Mouse (Mus musculus) MEL (cell line): ENCODE results near the gene Amigo3. TPM values are rescaled to one million over a fixed set of nuclear protein-coding genes. Genes with fewer than 3 reads are reported as not detected.
A peak's percentile ranks its signal among the peaks of the same experiment; 100 is the strongest.

Experiments used
- DNase-seq: peaks from one replicate; pipeline ENCODE4 v3.0.0; 2011; ENCODE audit warnings: low read depth, low spot score
- H3K27ac ChIP-seq: 2 replicates; pipeline ENCODE4 v1.5.1; 2012; ENCODE audit warnings: low read depth, mild to moderate bottlenecking, control low read depth, low read length, moderate library complexity; ENCODE audit not compliant: control insufficient read depth
- H3K27me3 ChIP-seq, 2 experiments: fragments of 150-350 bp in 1 of 2; sonication (generic) in 1 of 2; 2 replicates each; pipeline ENCODE4 v1.6.1; 2012; ENCODE audit warnings: low read length in 2 of 2, mild to moderate bottlenecking in 2 of 2, improper control_type of control experiment in 1 of 2, moderate library complexity in 1 of 2; ENCODE audit not compliant: insufficient read depth in 2 of 2, control insufficient read depth in 1 of 2
- H3K36me3 ChIP-seq, 2 experiments: 2 replicates each; pipeline ENCODE4 v1.6.1; 2012 to 2014; ENCODE audit warnings: low read length in 2 of 2, improper control_type of control experiment in 1 of 2, inconsistent platforms in 1 of 2, mild to moderate bottlenecking in 1 of 2; ENCODE audit not compliant: insufficient read depth in 2 of 2, control insufficient read depth in 1 of 2
- H3K4me1 ChIP-seq, 2 experiments: fragments of 150-350 bp in 1 of 2; sonication (generic) in 1 of 2; 2 replicates each; pipeline ENCODE4 v1.6.1; 2012; ENCODE audit warnings: low read length in 2 of 2, improper control_type of control experiment in 1 of 2, mild to moderate bottlenecking in 1 of 2; ENCODE audit not compliant: insufficient read depth in 2 of 2, control insufficient read depth in 1 of 2
- H3K4me3 ChIP-seq, 2 experiments: fragments of 150-350 bp in 1 of 2; sonication (generic) in 1 of 2; 2 replicates each; pipeline ENCODE4 v1.5.1; 2012; ENCODE audit warnings: low read depth in 2 of 2, low read length in 2 of 2, mild to moderate bottlenecking in 2 of 2, moderate library complexity in 2 of 2, control low read depth in 1 of 2, improper control_type of control experiment in 1 of 2; ENCODE audit not compliant: control insufficient read depth in 1 of 2, insufficient read depth in 1 of 2
- H3K79me2 ChIP-seq: 2 replicates; pipeline ENCODE4 v1.6.1; 2012; ENCODE audit warnings: mild to moderate bottlenecking, low read length, moderate library complexity; ENCODE audit not compliant: control insufficient read depth, poor library complexity, insufficient read depth
- H3K9ac ChIP-seq: 2 replicates; pipeline ENCODE4 v1.6.1; 2012; ENCODE audit warnings: low read depth, mild to moderate bottlenecking, control low read depth, low read length, moderate library complexity; ENCODE audit not compliant: control insufficient read depth, poor library complexity, severe bottlenecking
- H3K9me3 ChIP-seq: fragments of 150-350 bp; sonication (generic); replicated peaks from 2 replicates; pipeline ENCODE4 v1.6.1; 2012; ENCODE audit warnings: mild to moderate bottlenecking, low read length, improper control_type of control experiment, moderate library complexity; ENCODE audit not compliant: insufficient read depth
- CHD2 ChIP-seq: IDR thresholded peaks from 2 replicates; pipeline ENCODE4 v1.6.1; 2011; ENCODE audit warnings: low read length, improper control_type of control experiment
- CTCF ChIP-seq, 3 experiments: IDR thresholded peaks in 2 of 3; conservative IDR thresholded peaks in 1 of 3; 2 replicates each; pipeline ENCODE4 v1.5.1; 2011 to 2012; ENCODE audit warnings: low read length in 3 of 3, low read depth in 2 of 3, mild to moderate bottlenecking in 2 of 3, improper control_type of control experiment in 1 of 3, inconsistent platforms in 1 of 3, mixed read lengths in 1 of 3, moderate library complexity in 1 of 3; ENCODE audit not compliant: control insufficient read depth in 1 of 3, insufficient read depth in 1 of 3, poor library complexity in 1 of 3, severe bottlenecking in 1 of 3
- ETS1 ChIP-seq: IDR thresholded peaks from 2 replicates; pipeline ENCODE4 v1.6.1; 2012; ENCODE audit warnings: low read depth, mild to moderate bottlenecking, inconsistent platforms, low read length, improper control_type of control experiment, moderate library complexity
- GATA1 ChIP-seq: IDR thresholded peaks from 2 replicates; pipeline ENCODE4 v1.6.1; 2011; ENCODE audit warnings: low read depth, low read length, improper control_type of control experiment
- HCFC1 ChIP-seq: IDR thresholded peaks from 2 replicates; pipeline ENCODE4 v1.6.1; 2012; ENCODE audit warnings: low read depth, mild to moderate bottlenecking, inconsistent platforms, low read length, improper control_type of control experiment, moderate library complexity
- KAT2A ChIP-seq: conservative IDR thresholded peaks from 2 replicates; pipeline ENCODE4 v1.6.1; 2012; ENCODE audit warnings: low read depth, low read length, improper control_type of control experiment, inconsistent platforms
- MAFK ChIP-seq: IDR thresholded peaks from 2 replicates; pipeline ENCODE4 v1.6.1; 2011; ENCODE audit warnings: low read depth, mild to moderate bottlenecking, low read length, improper control_type of control experiment, borderline replicate concordance
- MAX ChIP-seq: IDR thresholded peaks from 2 replicates; pipeline ENCODE4 v1.6.1; 2011; ENCODE audit warnings: low read length, improper control_type of control experiment
- MAZ ChIP-seq: IDR thresholded peaks from 2 replicates; pipeline ENCODE4 v1.6.1; 2012; ENCODE audit warnings: low read depth, mild to moderate bottlenecking, inconsistent platforms, low read length, improper control_type of control experiment
- MEF2A ChIP-seq: IDR thresholded peaks from 2 replicates; pipeline ENCODE4 v1.6.1; 2014; ENCODE audit warnings: low read depth, mild to moderate bottlenecking, inconsistent platforms, low read length, improper control_type of control experiment; ENCODE audit not compliant: poor library complexity, insufficient replicate concordance, severe bottlenecking; ENCODE audit errors: extremely low read depth
- NELFE ChIP-seq: IDR thresholded peaks from 2 replicates; pipeline ENCODE4 v1.6.1; 2011; ENCODE audit warnings: low read depth, low read length, improper control_type of control experiment
- POLR2A ChIP-seq, 2 experiments: IDR thresholded peaks; 2 replicates each; pipeline ENCODE4 v1.6.1; 2011 to 2012; ENCODE audit warnings: low read length in 2 of 2, mild to moderate bottlenecking in 2 of 2, control low read depth in 1 of 2, improper control_type of control experiment in 1 of 2, low read depth in 1 of 2, moderate library complexity in 1 of 2; ENCODE audit not compliant: control insufficient read depth in 1 of 2, insufficient read depth in 1 of 2, poor library complexity in 1 of 2
- POLR2AphosphoS2 ChIP-seq: IDR thresholded peaks from 2 replicates; pipeline ENCODE4 v1.6.1; 2011; ENCODE audit warnings: low read length, improper control_type of control experiment
- RAD21 ChIP-seq: IDR thresholded peaks from 2 replicates; pipeline ENCODE4 v1.6.1; 2011; ENCODE audit warnings: mild to moderate bottlenecking, low read depth, low read length, improper control_type of control experiment
- SMC3 ChIP-seq: IDR thresholded peaks from 2 replicates; pipeline ENCODE4 v1.6.1; 2011; ENCODE audit warnings: low read depth, low read length, improper control_type of control experiment
- TBP ChIP-seq: IDR thresholded peaks from 2 replicates; pipeline ENCODE4 v1.8.0; 2011; ENCODE audit warnings: low read depth, low read length, improper control_type of control experiment
- TCF12 ChIP-seq: IDR thresholded peaks from 2 replicates; pipeline ENCODE4 v1.6.1; 2014; ENCODE audit warnings: low read depth, mild to moderate bottlenecking, inconsistent platforms, low read length, improper control_type of control experiment, moderate library complexity
- UBTF ChIP-seq: IDR thresholded peaks from 2 replicates; pipeline ENCODE4 v1.6.1; 2012; ENCODE audit warnings: low read depth, mild to moderate bottlenecking, inconsistent platforms, low read length, improper control_type of control experiment, moderate library complexity, borderline replicate concordance; ENCODE audit not compliant: insufficient read depth
- USF2 ChIP-seq, 2 experiments: IDR thresholded peaks; 2 replicates each; pipeline ENCODE4 v1.6.1; 2011 to 2012; ENCODE audit warnings: improper control_type of control experiment in 2 of 2, low read length in 2 of 2, borderline replicate concordance in 1 of 2, inconsistent platforms in 1 of 2, low read depth in 1 of 2, mild to moderate bottlenecking in 1 of 2; ENCODE audit not compliant: insufficient read depth in 1 of 2
- ZC3H11A ChIP-seq: IDR thresholded peaks from 2 replicates; pipeline ENCODE4 v1.6.1; 2012; ENCODE audit warnings: low read depth, mild to moderate bottlenecking, inconsistent platforms, low read length, improper control_type of control experiment
- ZKSCAN1 ChIP-seq: IDR thresholded peaks from 2 replicates; pipeline ENCODE4 v1.6.1; 2012; ENCODE audit warnings: low read depth, mild to moderate bottlenecking, inconsistent platforms, low read length, improper control_type of control experiment, moderate library complexity
- ZNF384 ChIP-seq: IDR thresholded peaks from 2 replicates; pipeline ENCODE4 v1.6.1; 2012; ENCODE audit warnings: low read depth, mild to moderate bottlenecking, inconsistent platforms, low read length, improper control_type of control experiment
- polyA plus RNA-seq, 2 experiments: library from polyadenylated mRNA; stranded (reverse) in 1 of 2; unstranded in 1 of 2; fragments of >175 nt in 1 of 2; fragments of >200 nt in 1 of 2; gene quantifications; 2 replicates each; pipeline versions ENCODE4 v1.2.1 to v1.2.4; 2012; ENCODE audit warnings: low replicate concordance in 2 of 2, low read depth in 1 of 2; ENCODE audit not compliant: insufficient read length in 2 of 2, insufficient read depth in 1 of 2, missing spikeins in 1 of 2
- total RNA-seq: library from RNA; depleted of rRNA; stranded (reverse); fragments of 300-350 nt; gene quantifications from 2 replicates; pipeline ENCODE4 v1.2.3, GENCODE M21; 2012

The Amigo3 gene
- total and polyA plus RNA-seq, 3 experiments = 2.2 to 3.4 TPM; not detected in 1

DNA sequence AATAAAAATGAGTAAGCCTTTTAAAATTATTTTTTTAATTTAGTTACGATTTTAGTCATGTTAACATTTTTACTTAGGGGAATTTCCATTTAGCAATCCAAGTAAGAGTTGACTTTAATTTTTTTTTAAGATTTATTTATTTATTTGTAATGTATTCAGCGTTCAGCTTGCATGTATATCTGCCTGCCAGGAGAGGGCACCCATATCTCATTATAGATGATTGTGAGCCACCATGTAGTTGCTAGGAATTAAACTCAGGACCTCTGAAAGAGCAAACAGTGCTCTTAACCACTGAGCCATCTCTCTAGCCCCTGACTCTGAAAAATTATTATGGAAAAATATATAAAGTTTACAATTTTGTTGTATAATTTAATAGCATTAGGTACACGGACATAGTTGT lies 26.4 kb upstream of the Amigo3 start:
- H3K79me2 ChIP-seq = peaks cover 1% of the 10 kb centered on the region; the same call in 1 of the 2 replicates
- no peak overlapping the region for H3K4me3 ChIP-seq
- DNase-seq = peak; percentile 32
- peaks cover 0 to 29% of the 10 kb centered on the region in 2 experiments; a peak in 2 of 4 replicates for H3K36me3 ChIP-seq
- no peaks in the 10 kb centered on the region for H3K9me3 ChIP-seq
- no peak overlapping the region for H3K9ac ChIP-seq
- H3K27ac ChIP-seq = no peak overlapping the region
- no peaks in the 10 kb centered on the region for H3K4me1 ChIP-seq
- H3K27me3 ChIP-seq = no peaks in the 10 kb centered on the region
- TF ChIP-seq HCFC1 (no peak), MEF2A (no peak), CTCF (IDR thresholded peaks at IDR 0.05 in 2 of 3, conservative IDR thresholded peaks at IDR 0.05 in 1 of 3; ENCODE audit: control insufficient read depth in 1 of 3, insufficient read depth in 1 of 3, low read depth in 2 of 3, low read length in 3 of 3, poor library complexity in 1 of 3, severe bottlenecking in 1 of 3) (peak in 1 of 3 experiments; percentile 49; a peak in 2 of 6 replicates), ETS1 (no peak), USF2 (IDR thresholded peaks at IDR 0.05; ENCODE audit: borderline replicate concordance in 1 of 2, insufficient read depth in 1 of 2, low read depth in 1 of 2, low read length in 2 of 2) (no peak), RAD21 (peak; percentile 33), TCF12 (no peak), ZNF384 (no peak), ZC3H11A (no peak), NELFE (no peak), CHD2 (no peak), GATA1 (no peak), KAT2A (no peak), ZKSCAN1 (no peak), SMC3 (peak; percentile 42), TBP (no peak), POLR2A (IDR thresholded peaks at IDR 0.05; ENCODE audit: control insufficient read depth in 1 of 2, insufficient read depth in 1 of 2, low read depth in 1 of 2, low read length in 2 of 2, poor library complexity in 1 of 2) (no peak), MAZ (no peak)

DNA sequence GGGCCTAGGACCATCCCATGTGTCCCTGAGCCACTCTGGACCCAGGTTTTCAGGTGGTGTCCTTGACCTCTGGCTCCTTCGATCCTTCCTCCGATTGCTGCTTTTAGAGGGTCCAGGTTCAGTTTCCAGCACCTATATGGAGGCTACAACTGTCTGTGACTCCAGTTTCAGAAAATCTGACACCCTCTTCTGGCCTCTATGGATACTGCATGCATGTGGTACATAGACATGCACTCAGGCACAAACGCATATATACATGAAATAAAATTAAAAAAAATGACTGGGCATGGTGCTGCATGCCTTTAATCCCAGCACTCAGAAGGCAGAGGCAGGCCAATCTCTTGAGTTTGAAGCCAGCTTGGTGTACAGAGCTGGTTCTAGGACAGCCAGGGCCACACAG lies 25.1 kb upstream of the Amigo3 start:
- H3K4me1 ChIP-seq = no peaks in the 10 kb centered on the region
- no peaks in the 10 kb centered on the region; the same call in 1 of the 2 replicates for H3K79me2 ChIP-seq
- H3K4me3 ChIP-seq = no peak overlapping the region
- DNase-seq = no peak
- no peak; the same call in 1 of the 2 replicates for TF ChIP-seq RAD21
- no peak for TF ChIP-seq MAZ
- peak; percentile 35 for TF ChIP-seq SMC3
- TF ChIP-seq MAFK = no peak
- TF ChIP-seq MAX = no peak
- TF ChIP-seq POLR2AphosphoS2 = no peak
- TF ChIP-seq USF2 (IDR thresholded peaks at IDR 0.05; ENCODE audit: borderline replicate concordance in 1 of 2, insufficient read depth in 1 of 2, low read depth in 1 of 2, low read length in 2 of 2) = no peak
- no peak for TF ChIP-seq UBTF
- peak in 2 of 3 experiments; percentile 16 to 29; a peak in 2 of 6 replicates for TF ChIP-seq CTCF (IDR thresholded peaks at IDR 0.05 in 2 of 3, conservative IDR thresholded peaks at IDR 0.05 in 1 of 3; ENCODE audit: control insufficient read depth in 1 of 3, insufficient read depth in 1 of 3, low read depth in 2 of 3, low read length in 3 of 3, poor library complexity in 1 of 3, severe bottlenecking in 1 of 3)
- TF ChIP-seq, all 39 proteins: peak for 2
- H3K9me3 ChIP-seq = no peaks in the 10 kb centered on the region
- H3K9ac ChIP-seq = no peak overlapping the region
- H3K27me3 ChIP-seq = no peaks in the 10 kb centered on the region
- H3K27ac ChIP-seq = no peak overlapping the region
- peaks cover 0 to 34% of the 10 kb centered on the region in 2 experiments; a peak in 2 of 4 replicates for H3K36me3 ChIP-seq
